Mouse (Mus musculus): ENCODE measurements around the gene Skida1.

DNA sequence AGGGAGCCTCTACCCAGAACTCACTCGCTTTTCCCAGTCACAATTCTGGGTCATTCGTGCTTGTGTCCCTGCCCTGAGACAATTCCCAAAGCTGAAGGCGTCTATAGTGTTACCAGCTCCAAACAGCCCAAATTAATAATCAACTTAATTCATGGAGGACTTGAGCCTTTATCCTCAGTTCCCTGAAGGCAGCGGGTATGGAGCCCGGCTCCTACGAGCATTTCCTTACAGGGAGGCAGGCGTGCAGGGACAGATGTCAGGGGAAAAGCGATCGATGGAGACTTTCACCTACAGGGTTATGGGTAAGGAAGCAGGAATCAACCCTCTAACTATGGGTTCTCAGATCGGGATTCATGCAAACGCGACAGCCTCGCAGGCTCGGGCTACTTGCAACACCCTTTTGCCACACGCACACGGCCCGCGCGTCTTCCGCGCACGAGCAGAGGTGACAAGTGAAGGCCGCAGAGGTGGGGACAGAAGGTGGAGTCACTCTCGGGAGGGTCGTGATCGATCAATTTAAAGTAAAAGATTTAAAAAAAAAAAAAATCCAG lies 17.5 kb downstream of the Skida1 start:
- no peak for TF ChIP-seq CTCF (IDR thresholded peaks at IDR 0.05)
- TF ChIP-seq EP300 (IDR thresholded peaks at IDR 0.05), result no peak
